Mouse (Mus musculus) lung, postnatal 10 days (tissue): Measurements from ENCODE around the gene Wdr5.

ENCODE experiments used
- DNase-seq: peaks from one replicate; pipeline ENCODE4 v3.0.0; 2021

Wdr5 gene

DNA sequence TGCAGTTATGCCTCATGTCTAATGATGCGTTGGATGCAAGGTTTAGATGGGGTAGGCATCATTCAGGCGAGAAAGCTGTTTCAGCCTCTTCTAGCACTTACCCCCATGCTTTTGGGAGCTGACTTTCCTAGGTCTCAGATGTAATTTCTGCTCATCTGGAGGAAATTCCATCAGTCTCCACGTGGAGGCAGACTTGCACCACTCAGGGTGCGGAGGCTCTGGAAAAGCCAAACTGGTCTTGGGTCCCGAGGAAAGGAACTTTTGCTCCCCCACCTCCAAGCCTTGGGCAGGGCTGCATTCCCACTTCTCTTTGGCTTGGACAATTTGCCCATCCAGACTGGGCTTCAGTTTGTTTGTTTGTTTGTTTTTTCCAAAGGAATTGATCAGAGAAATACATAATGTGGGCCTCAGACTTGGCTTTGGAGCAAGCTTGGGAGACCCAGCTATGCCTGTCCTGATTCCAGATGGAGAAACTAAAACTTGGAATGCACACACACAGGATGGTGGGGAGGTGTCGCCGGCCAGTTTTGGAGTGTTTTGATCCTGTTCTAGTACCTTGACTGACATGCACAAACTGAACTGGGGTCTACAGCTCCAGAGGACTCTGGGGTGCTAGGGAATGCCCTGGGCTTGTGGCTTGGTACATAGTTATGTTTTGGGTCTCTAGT is 37.8 kb downstream of the Wdr5 start:
- peak; percentile 87 for DNase-seq

DNA sequence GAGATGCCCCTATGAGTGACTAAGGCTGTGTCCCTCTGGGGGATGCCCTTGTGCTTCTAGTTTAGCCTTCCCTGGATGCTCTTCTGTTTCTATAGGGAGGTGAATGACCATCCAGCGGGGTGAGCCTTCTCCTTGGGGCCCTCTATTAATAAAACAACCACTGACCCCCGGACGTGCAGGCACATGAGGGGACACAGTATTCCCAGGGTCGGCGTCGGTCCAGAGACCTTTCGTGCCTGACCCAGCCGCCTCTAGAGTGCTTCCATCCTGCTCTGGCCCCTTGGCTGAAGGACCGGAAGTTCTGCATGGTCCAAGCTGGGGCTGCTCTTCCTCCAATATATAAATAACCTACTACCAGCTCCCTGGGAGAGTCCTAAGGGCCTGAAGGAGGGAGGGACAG is 39.4 kb downstream of the Wdr5 start:
- DNase-seq: peak; percentile 73

DNA sequence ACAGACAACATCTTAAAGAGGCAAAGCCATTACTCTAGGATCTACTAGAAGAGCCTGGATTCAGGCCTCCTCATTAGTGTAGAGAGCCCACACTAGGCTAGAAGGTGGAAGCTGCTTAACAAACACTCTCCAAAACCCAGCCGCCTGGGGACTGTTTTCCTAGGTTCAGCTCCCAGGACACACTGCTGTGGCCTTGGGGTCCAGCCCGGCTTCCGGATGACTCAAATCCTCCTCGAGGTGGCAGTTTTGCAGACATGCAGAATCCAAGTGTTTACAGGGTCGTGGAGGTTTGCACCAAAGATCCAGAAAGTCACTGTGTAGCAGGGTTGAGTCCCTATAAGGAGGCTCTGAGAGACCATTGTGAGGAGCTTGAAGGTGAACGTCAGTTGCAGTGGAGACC is 42.0 kb downstream of the Wdr5 start:
- no peak for DNase-seq

DNA sequence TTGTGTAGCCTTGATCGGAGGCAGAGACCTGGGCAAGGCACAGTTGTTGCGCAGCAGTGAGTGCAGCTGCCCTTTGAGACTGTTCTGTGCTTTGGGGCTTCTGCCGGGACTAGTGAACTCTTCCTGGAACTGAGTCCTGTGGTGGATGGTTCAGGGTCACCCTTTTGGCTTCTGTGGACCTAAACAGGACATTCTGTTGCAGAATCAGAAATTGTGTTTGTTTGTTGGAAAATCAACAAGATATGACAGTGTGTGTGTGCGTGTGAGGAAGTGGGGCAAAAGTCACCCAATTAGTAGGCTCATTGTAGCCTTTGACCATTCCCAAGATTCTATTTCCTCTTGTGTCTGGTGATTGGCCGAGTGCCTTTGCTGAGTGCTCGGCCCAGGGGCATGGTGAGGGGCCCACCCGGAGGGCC is 45.8 kb downstream of the Wdr5 start:
- no peak for DNase-seq

DNA sequence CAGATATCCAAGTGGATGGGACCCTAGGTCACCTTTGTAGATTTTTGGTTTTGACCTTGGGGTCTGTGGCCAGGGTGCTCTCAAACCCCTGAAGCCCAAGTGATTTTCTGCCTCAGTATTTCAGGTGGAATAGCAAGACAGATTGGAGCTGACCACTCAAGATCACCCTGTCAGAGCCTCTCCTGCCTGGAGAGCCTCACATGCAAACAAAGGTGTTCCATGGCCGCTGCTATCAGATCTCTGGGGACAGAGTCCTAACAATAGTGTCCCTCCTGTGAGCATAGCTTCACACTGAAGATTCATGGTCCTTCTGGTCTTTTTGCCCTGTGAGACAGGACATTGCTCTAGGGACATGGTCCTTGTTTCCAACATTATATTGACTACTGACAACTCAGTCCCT is 46.2 kb downstream of the Wdr5 start:
- DNase-seq: no peak

DNA sequence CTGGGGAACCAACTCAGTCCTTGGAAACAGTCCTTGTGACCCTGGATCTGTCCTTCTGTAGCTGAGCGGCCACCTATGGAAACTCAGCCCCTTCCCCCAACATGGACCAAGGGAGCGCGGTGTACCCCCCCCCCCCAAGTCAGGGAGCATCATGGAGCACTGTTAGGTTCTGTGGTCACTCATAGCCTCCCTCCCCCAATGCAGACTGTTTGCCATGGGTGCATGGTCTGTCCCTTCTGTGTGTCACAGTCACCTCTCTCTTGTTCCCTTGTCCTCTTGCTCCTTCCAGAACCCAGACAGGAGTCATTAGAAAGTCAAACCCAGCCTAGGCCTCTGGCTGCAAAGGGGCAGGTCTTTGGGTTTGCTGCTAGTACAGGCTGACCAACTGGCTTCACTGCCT is 46.9 kb downstream of the Wdr5 start:
- no peak for DNase-seq

DNA sequence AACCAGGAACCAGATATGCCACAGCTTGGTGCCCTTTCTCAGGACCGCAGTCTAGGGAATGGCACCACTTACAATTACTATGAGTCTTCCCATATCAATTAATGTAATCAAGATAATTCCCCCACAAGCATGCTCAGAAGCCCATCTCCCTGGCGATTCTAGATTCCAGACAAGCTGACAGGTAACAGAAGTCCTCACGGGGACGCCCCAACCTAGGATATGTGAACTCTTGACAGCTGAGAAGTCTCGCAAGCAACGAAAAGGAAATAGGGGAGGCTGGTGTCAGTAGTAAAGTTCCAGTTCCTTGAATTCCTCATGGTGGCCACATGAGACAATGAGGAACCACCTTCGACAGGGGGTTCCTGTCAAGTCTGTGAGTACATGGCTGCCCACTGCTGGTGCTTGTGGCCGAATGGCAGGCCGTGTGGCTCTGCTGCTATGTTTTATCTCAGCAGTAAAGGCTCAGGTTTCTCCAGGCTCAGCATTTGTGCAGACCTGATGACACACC is 48.7 kb downstream of the Wdr5 start:
- DNase-seq: no peak

DNA sequence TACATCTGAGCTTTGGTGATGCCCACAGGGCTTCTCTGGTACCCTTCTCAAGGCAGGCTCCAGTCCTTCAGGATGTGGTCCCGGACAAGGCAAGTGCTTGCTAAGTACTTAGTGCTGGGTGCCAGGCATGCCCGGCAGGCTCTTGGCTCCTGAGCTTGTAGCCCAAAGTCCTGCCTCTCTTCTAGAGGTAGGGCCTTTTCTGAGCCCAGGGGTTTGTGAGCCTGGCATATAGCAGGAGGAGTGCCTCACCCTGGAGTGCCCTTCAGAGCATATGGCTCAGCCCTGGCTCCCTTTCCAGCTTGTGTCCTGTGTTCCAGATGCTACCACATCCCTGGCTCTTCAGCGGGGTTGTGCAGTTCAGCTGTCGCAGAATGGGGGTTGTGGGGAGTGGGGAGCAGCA is 49.7 kb downstream of the Wdr5 start:
- no peak for DNase-seq

DNA sequence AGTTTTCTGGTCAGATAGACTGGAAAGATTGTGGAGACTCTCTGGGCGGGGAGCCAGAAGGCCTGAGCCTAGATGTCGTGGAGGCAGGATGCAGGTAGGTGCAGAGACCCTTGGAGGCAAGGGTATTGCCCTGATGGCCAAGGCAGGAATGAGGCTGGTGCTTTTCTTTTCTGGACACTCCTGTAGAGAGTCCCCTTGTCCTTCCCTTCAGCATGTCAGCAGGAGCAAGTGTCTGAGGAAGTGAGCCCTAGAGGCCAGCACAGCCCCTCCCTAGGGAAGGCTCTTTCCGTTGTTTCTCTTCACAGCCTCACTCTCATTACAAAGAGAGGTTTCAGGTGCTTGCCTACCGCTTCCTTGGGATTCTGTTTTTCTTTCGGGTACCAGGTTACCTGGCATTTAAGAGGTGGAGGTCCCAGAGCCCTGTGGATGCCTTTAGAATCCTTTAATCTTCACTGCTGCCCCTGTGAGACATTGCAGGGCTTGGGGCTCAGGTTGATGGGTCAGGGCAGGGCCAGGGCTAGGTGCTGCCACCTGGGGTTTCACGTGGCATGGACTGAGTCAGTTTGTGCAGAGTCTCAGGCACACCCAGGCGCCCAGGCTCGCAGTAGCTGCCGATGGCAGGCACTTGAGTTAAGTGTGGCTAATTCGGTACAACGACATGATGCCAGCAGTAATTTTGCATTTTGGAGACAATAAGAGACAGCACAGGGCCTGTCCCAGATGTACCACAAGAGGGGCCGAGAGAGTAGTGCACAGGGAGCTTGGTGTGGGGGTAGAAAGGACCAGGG is 50.6 kb downstream of the Wdr5 start:
- DNase-seq: no peak

DNA sequence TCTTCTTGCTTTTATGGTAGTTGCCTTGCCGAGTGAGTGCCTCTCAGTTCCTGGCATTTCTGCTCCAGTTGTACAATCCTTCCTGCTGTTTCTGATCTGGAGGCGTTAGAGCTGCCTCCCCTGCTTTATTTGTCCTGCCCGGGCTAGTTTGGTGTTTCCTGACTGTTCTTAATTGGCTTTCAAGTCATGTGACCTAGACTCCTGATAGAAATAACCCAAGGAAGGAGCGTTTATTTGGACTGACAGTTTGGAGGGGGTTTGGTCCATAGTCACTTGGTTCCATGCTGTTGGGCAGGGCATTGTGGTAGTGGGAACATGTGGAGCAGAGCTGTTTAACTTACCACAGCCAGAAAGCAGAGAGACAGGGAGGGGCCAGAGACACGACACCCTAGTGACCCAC is 55.9 kb downstream of the Wdr5 start:
- no peak for DNase-seq

DNA sequence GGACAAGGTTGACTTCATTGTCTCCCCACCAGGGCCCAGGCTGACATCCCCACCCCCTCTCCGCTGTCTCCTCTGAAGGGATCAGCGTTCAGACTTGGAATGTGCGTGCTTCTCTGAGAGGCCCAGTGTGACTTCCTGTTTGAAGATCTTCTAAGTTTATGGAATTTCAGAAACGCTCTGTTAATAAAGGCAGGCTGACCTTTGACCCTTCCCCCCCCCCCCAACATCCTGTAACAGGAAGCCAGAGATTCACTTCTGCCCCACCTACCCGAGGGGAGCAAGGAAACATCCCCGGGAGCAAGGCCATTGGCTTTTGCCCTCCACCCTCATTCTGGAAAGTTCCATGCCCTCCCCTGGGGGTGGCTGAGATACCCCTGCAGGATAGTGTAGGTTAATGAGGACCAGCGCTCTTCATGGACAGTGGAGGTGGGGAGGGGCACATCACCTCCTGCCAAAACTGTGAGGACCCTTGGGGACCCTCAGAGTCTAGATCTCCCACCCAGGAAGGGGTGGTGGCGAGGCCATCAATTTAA is 57.4 kb downstream of the Wdr5 start:
- DNase-seq: peak; percentile 81

DNA sequence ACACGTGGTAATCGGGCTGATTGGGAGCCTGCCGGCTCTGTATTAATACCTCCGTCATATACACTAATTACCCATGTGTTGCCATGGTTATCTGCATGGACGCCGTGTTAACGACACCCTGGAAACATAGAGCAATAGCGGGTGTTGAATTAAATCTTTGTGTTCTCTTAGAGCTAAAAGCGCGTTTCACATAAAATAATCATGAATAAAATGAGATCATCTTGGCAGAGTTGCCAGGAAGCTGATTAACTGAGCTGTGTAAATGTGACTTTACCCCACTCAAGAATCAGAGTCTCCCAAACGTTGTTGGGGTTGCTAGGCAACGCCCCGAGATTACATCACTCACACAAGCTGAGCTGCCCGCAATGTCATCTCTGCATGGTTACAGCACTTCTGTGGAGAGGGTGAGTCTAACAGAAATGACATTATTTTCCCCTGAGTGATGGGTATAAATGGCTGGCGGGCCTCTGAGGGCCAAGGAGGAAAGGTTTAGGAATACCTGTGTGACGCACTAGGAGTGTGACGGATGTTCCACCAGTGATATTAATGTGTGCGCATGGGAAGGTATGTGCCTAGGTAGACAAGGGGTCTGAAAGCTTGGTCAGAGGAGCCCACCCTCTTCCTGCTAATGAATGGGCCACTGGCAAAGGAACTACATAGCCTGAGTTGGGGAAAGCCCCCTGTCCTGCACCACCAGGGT is 58.1 kb downstream of the Wdr5 start:
- peak; percentile 95 for DNase-seq

DNA sequence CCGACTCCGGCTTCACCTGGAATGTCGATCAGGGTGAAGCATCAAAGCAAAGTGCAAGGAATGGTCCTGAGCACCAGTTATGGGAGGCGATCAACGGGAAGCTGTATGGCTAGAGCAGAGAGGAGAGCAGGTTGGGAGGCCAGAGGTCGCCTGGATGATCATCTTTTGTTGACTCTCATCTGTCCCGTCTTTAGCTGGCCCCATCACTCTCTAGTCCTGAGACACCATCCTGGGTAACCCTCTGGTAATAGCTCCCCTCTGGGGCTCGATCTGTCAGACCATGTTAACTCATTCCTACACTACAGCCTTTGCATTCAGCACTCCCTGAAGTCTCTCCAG is 58.6 kb downstream of the Wdr5 start:
- DNase-seq: no peak

DNA sequence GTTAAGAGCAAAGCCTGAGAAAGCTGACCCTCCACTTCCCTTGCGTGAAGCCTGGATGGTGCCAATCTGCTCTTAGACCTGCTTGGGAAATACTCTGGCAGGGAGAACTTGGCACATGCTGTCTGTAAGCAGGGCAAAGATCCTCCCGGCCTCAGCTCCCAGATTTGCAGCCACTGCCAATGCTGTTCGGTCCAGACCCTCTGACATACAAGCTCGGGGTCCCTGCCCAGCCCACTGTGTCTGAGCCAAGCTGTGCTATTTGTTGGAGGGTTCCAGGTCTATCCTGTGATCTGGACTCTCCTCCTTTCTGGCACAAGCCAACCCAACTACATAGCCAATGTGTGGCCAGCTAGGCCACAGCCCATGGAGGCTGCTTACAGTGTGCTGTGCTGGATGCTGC is 61.5 kb downstream of the Wdr5 start:
- DNase-seq: no peak

DNA sequence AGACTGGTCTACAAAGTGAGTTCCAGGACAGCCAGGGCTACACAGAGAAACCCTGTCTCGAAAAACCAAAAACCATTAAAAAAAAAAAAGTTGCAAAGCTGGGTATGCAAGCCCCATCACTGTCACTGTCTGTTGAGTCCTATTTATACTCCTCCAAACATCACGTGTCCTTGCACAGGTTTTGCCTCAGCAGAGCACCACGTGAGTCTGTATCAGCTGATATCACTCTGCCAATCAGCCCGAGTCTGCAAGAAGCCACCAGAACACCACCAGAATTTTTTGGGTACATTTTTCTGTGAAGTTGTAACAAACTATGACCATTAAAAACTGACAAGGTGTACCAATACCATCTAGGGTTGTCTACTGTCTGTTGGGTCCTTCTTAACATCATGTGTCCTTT is 63.6 kb downstream of the Wdr5 start:
- DNase-seq: no peak

DNA sequence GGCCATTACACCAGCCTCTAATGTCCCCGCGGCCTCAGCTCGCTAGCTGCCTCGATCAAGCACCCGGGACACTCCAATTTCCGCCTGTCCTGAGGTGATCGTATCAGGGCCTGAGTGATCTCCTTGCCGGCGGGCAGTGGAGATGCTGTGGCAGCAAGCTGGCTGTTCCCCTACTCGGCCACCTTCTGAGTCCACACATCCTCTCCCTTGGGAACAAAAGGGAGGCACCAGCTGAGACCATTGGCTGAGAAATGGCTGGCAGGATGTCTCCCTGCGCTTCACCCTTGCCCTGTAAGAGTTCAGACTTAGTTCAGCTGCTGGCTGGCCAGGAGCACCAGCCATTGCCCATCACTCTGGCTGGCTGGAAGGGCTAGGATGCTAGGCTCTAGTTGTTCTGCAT is 67.2 kb downstream of the Wdr5 start:
- DNase-seq: peak; percentile 34

DNA sequence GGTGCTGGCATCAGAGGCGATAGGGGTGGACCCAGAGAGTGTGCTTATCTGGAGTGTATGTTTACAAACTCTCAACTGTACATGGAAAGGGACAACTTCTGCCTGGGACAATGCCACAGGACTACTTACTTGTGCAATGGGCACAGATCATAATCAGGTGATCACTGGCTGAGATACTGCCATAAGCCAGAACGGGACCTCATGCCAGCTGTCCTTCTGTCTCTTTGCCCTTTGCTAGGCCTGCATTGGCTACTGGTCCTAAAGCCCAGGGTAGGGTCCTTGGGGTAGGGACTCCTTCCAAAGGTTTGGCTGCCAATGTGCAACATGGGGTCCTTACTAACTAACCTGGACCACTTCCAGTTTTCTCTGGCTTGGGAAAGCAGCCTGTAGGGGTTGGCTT is 68.1 kb downstream of the Wdr5 start:
- DNase-seq: no peak

DNA sequence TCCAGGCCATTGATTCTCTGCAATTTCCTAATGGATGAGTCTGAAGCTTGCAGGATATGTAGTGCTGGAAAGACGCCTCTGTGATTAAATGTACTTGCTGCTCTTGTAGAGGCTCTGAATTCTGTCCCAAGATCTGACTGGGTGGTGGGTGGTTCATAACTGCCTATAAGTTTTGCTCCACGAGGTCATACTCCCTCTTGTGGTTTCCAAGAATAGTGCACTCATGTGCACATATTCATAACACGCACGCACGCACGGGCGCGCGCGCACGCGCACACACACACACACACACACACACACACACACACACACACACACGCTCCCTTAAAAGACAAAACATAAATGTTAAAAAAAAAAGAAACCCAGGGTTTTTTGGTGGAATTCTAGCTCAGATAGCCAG is 69.6 kb downstream of the Wdr5 start:
- no peak for DNase-seq
